ENCODE assay signal across 9 mouse cellular contexts in genomic region chr6:120470666-120471065, GRCm38 (mm10). TPM values are rescaled to one million over a fixed set of nuclear protein-coding genes. Genes with fewer than 3 reads are reported as not detected.
A peak's percentile ranks its signal among the peaks of the same experiment; 100 is the strongest.
DNase-seq lines count a peak whose midpoint lies in the region; ATAC-seq lines count a peak whose summit lies in the region.
"Had no signal": no experiment of that assay in that cellular context is flagged by ENCODE, and none has a peak within 500 bp of the region (broad histone marks: within the 10 kb centered on the region; RNA-seq: fewer than 3 reads in every experiment).

No protein-coding gene starts in this region.

- WGBS in hindbrain, embryonic 12.5 days: 88% methylated on average over 1 of the region's 1 CpGs
- WGBS in hindbrain, embryonic 14.5 days: 88% methylated on average over 1 of the region's 1 CpGs
- 93% methylated on average over 1 of the region's 1 CpGs for WGBS in forebrain, embryonic 12.5 days

- 0 out of 2 replicates have a peak overlapping the region, but pooled peaks have one; percentile 90 for H3K27ac ChIP-seq in hindbrain, embryonic 12.5 days
- no peak overlapping the region for H3K27ac ChIP-seq in hindbrain, embryonic 14.5 days
- H3K27ac ChIP-seq in forebrain, embryonic 12.5 days: no peak overlapping the region

- H3K4me1 ChIP-seq in hindbrain, embryonic 12.5 days: peaks cover 44% of the 10 kb centered on the region
- H3K4me1 ChIP-seq in hindbrain, embryonic 14.5 days (replicated peaks; ENCODE audit: control insufficient read depth, insufficient read depth, low read length): peaks cover 20% of the 10 kb centered on the region
- H3K4me1 ChIP-seq in forebrain, embryonic 12.5 days: peaks cover 25% of the 10 kb centered on the region

- H3K9me3 ChIP-seq in hindbrain, embryonic 12.5 days (replicated peaks): no peaks in the 10 kb centered on the region
- no peaks in the 10 kb centered on the region for H3K9me3 ChIP-seq in hindbrain, embryonic 14.5 days (ENCODE audit: control insufficient read depth, low read length)
- no peaks in the 10 kb centered on the region for H3K9me3 ChIP-seq in forebrain, embryonic 12.5 days

- H3K27me3 ChIP-seq in hindbrain, embryonic 12.5 days: peaks cover under 1% of the 10 kb centered on the region; the same call in 1 of the 2 replicates
- H3K27me3 ChIP-seq in hindbrain, embryonic 14.5 days (ENCODE audit: control insufficient read depth, insufficient read depth, low read length): no peaks in the 10 kb centered on the region
- peaks cover 7% of the 10 kb centered on the region; the same call in 1 of the 2 replicates for H3K27me3 ChIP-seq in forebrain, embryonic 12.5 days

- ATAC-seq in hindbrain, embryonic 12.5 days (ENCODE audit: low FRiP score): no peak
- no peak for ATAC-seq in hindbrain, embryonic 14.5 days (ENCODE audit: low FRiP score)
- peak; percentile 41 for ATAC-seq in monocyte, adult 5-6 weeks (replicated peaks; ENCODE audit: insufficient number of reproducible peaks, low FRiP score, low TSS enrichment, poor library complexity, severe bottlenecking)
- ATAC-seq in forebrain, embryonic 12.5 days (ENCODE audit: low FRiP score): no peak

- DNase-seq in hindbrain, embryonic 14.5 days (ENCODE audit: low spot score): no peak
- peak; percentile 41 to 43 for DNase-seq in B cell, adult 2 months
- peak; percentile 41 to 48 for DNase-seq in adrenal gland, postnatal 36 days
- DNase-seq in cerebellum, postnatal 36 days: no peak
- DNase-seq in left cerebral cortex, adult 18-20 months (ENCODE audit: low spot score in 2 of 2): no peak
- DNase-seq: kidney, postnatal 25 days had no signal

- no peak overlapping the region for H3K9ac ChIP-seq in hindbrain, embryonic 12.5 days
- H3K9ac ChIP-seq in hindbrain, embryonic 14.5 days: no peak overlapping the region
- H3K9ac ChIP-seq in forebrain, embryonic 12.5 days: no peak overlapping the region

- H3K4me3 ChIP-seq in hindbrain, embryonic 12.5 days: no peak overlapping the region
- H3K4me3 ChIP-seq in hindbrain, embryonic 14.5 days (replicated peaks; ENCODE audit: low read length): no peak overlapping the region
- no peak overlapping the region for H3K4me3 ChIP-seq in forebrain, embryonic 12.5 days (replicated peaks)

- H3K4me2 ChIP-seq in hindbrain, embryonic 12.5 days (replicated peaks): no peak overlapping the region
- H3K4me2 ChIP-seq in hindbrain, embryonic 14.5 days (replicated peaks): no peak overlapping the region
- no peak overlapping the region for H3K4me2 ChIP-seq in forebrain, embryonic 12.5 days

- no peaks in the 10 kb centered on the region for H3K36me3 ChIP-seq in hindbrain, embryonic 12.5 days
- no peaks in the 10 kb centered on the region for H3K36me3 ChIP-seq in hindbrain, embryonic 14.5 days (replicated peaks; ENCODE audit: control insufficient read depth, insufficient read depth)
- H3K36me3 ChIP-seq in forebrain, embryonic 12.5 days (replicated peaks): no peaks in the 10 kb centered on the region

RNA-seq across cellular contexts. Expression of gene Il17ra, which starts 7.6 kb away (rescaled TPM):
- polyA plus RNA-seq in hindbrain, embryonic 12.5 days (2016; fragmentation: Nextera tagmentation; extraction: Ambion mirVana): 11.4 and 12.3 TPM in 2 replicates
- 2.2 and 3.6 TPM in 2 replicates for polyA plus RNA-seq in hindbrain, embryonic 14.5 days (2014; fragmentation: Nextera tagmentation; extraction: Ambion mirVana)
- 10 to 100 TPM in 1 of 2 experiments, 1 to 10 TPM in 1; 9.7 to 13.1 TPM for total RNA-seq in adrenal gland, postnatal 36 days (2021)
- 155 to 206 TPM (median 192 TPM) in 3 replicates for total RNA-seq in monocyte, adult 5-6 weeks (2017)
- 10 to 100 TPM; 18.2 to 19.6 TPM for total RNA-seq in left cerebral cortex, adult 18-20 months (2021)
- 5.2 and 5.6 TPM in 2 replicates for polyA plus RNA-seq in forebrain, embryonic 12.5 days (2016; fragmentation: Nextera tagmentation; extraction: Ambion mirVana)

RNA-seq across cellular contexts. Expression of gene Tmem121b, which starts 22.9 kb away (rescaled TPM):
- polyA plus RNA-seq in hindbrain, embryonic 12.5 days (2016; fragmentation: Nextera tagmentation; extraction: Ambion mirVana): 3.2 and 4.1 TPM in 2 replicates
- polyA plus RNA-seq in hindbrain, embryonic 14.5 days (2014; fragmentation: Nextera tagmentation; extraction: Ambion mirVana): 3.2 and 4.3 TPM in 2 replicates
- under 1 TPM in 1 of 2 experiments, not detected in 1; 0.13 TPM for total RNA-seq in adrenal gland, postnatal 36 days (2021)
- 4.9 to 12.3 TPM (median 10.3 TPM) in 3 replicates for total RNA-seq in monocyte, adult 5-6 weeks (2017)
- total RNA-seq in left cerebral cortex, adult 18-20 months (2021): 10 to 100 TPM; 56.6 to 57.9 TPM
- 2.5 TPM in 2 replicates for polyA plus RNA-seq in forebrain, embryonic 12.5 days (2016; fragmentation: Nextera tagmentation; extraction: Ambion mirVana)

Comparison
In these comparisons a context has a peak if more than half of its experiments do, and no peak if none do; other contexts are left out.
1. DNase-seq: peak in B cell, adult 2 months (2 of 2) and adrenal gland, postnatal 36 days (2 of 2); none in hindbrain, embryonic 14.5 days (single experiment), cerebellum, postnatal 36 days (0 of 2) and left cerebral cortex, adult 18-20 months (0 of 2).